Mouse (Mus musculus): ENCODE data around the gene Tmem230. TPM values are rescaled to one million over a fixed set of nuclear protein-coding genes. Genes with fewer than 3 reads are reported as not detected.
"Not testable (repeated sequence)": the region's sequence is repeated elsewhere in the genome, so short reads cannot be mapped to it uniquely, and the experiment has no call there.

The Tmem230 gene
- 56.9 and 77.4 TPM in 2 replicates for polyA plus RNA-seq (2012; rRNA removed)

GRCm38 (mm10) chr2:132247539-132248313, at the start of gene Tmem230:
Gene Tmem230, minus strand, starts transcription at chr2:132247807.
- peak; percentile 99 for DNase-seq (ENCODE audit: low read depth)
- peak; percentile 64 for TF ChIP-seq POLR2A (IDR thresholded peaks at IDR 0.05; ENCODE audit: borderline replicate concordance, extremely low read depth, insufficient read depth, insufficient read length, poor library complexity, severe bottlenecking)
- no peak for TF ChIP-seq CTCF (IDR thresholded peaks at IDR 0.05; ENCODE audit: borderline replicate concordance, extremely low read depth, insufficient read depth, insufficient read length)

- no peak for TF ChIP-seq POLR2A (IDR thresholded peaks at IDR 0.05; ENCODE audit: borderline replicate concordance, extremely low read depth, insufficient read depth, insufficient read length, poor library complexity, severe bottlenecking)
- no peak for TF ChIP-seq CTCF (IDR thresholded peaks at IDR 0.05; ENCODE audit: borderline replicate concordance, extremely low read depth, insufficient read depth, insufficient read length)
- DNase-seq (ENCODE audit: low read depth) = no peak
Observed at GRCm38 (mm10) chr2:132293694-132294450, 46.3 kb upstream of the Tmem230 start.

GRCm38 (mm10) chr2:132292083-132292482, 44.5 kb upstream of the Tmem230 start:
- peak; percentile 61 for DNase-seq (ENCODE audit: low read depth)
- TF ChIP-seq CTCF (IDR thresholded peaks at IDR 0.05; ENCODE audit: borderline replicate concordance, extremely low read depth, insufficient read depth, insufficient read length) (no peak), POLR2A (IDR thresholded peaks at IDR 0.05; ENCODE audit: borderline replicate concordance, extremely low read depth, insufficient read depth, insufficient read length, poor library complexity, severe bottlenecking) (no peak)

- TF ChIP-seq POLR2A (IDR thresholded peaks at IDR 0.05; ENCODE audit: borderline replicate concordance, extremely low read depth, insufficient read depth, insufficient read length, poor library complexity, severe bottlenecking) (no peak), CTCF (IDR thresholded peaks at IDR 0.05; ENCODE audit: borderline replicate concordance, extremely low read depth, insufficient read depth, insufficient read length) (no peak)
- no peak for DNase-seq (ENCODE audit: low read depth)
Observed at GRCm38 (mm10) chr2:132291265-132291664, 43.7 kb upstream of the Tmem230 start.

- no peak for DNase-seq (ENCODE audit: low read depth)
- TF ChIP-seq POLR2A (IDR thresholded peaks at IDR 0.05; ENCODE audit: borderline replicate concordance, extremely low read depth, insufficient read depth, insufficient read length, poor library complexity, severe bottlenecking) = no peak
- TF ChIP-seq CTCF (IDR thresholded peaks at IDR 0.05; ENCODE audit: borderline replicate concordance, extremely low read depth, insufficient read depth, insufficient read length) = no peak
Observed at GRCm38 (mm10) chr2:132290808-132291207, 43.2 kb upstream of the Tmem230 start.

GRCm38 (mm10) chr2:132289213-132289612, 41.6 kb upstream of the Tmem230 start:
- not testable (repeated sequence) for DNase-seq (ENCODE audit: low read depth)

GRCm38 (mm10) chr2:132286376-132287076, 38.9 kb upstream of the Tmem230 start:
- DNase-seq (ENCODE audit: low read depth) = no peak
- no peak for TF ChIP-seq POLR2A (IDR thresholded peaks at IDR 0.05; ENCODE audit: borderline replicate concordance, extremely low read depth, insufficient read depth, insufficient read length, poor library complexity, severe bottlenecking)
- no peak for TF ChIP-seq CTCF (IDR thresholded peaks at IDR 0.05; ENCODE audit: borderline replicate concordance, extremely low read depth, insufficient read depth, insufficient read length)

- DNase-seq (ENCODE audit: low read depth) = not testable (repeated sequence)
Observed at GRCm38 (mm10) chr2:132285722-132286121, 38.1 kb upstream of the Tmem230 start.

- DNase-seq (ENCODE audit: low read depth) = no peak
- TF ChIP-seq POLR2A (IDR thresholded peaks at IDR 0.05; ENCODE audit: borderline replicate concordance, extremely low read depth, insufficient read depth, insufficient read length, poor library complexity, severe bottlenecking) = no peak
- no peak for TF ChIP-seq CTCF (IDR thresholded peaks at IDR 0.05; ENCODE audit: borderline replicate concordance, extremely low read depth, insufficient read depth, insufficient read length)
Observed at GRCm38 (mm10) chr2:132284492-132285139, 37.0 kb upstream of the Tmem230 start.

- DNase-seq (ENCODE audit: low read depth) = peak; percentile 49
- TF ChIP-seq CTCF (IDR thresholded peaks at IDR 0.05; ENCODE audit: borderline replicate concordance, extremely low read depth, insufficient read depth, insufficient read length) (no peak), POLR2A (IDR thresholded peaks at IDR 0.05; ENCODE audit: borderline replicate concordance, extremely low read depth, insufficient read depth, insufficient read length, poor library complexity, severe bottlenecking) (no peak)
Observed at GRCm38 (mm10) chr2:132283236-132284070, 35.8 kb upstream of the Tmem230 start.

Data from brain, embryonic 14.5 days (tissue).